Mouse (Mus musculus) hindbrain, embryonic 15.5 days (tissue): ENCODE data around the gene Ky. TPM values are rescaled to one million over a fixed set of nuclear protein-coding genes. Genes with fewer than 3 reads are reported as not detected.

ENCODE experiments used
- ATAC-seq: fragments of 200-750 bp; cut with Nextera tagmentation; 2 replicates; pipeline ENCODE4 v1.8.0; 2017; ENCODE audit warnings: low read depth, moderate number of reproducible peaks, moderate TSS enrichment; ENCODE audit not compliant: low FRiP score
- H3K27ac ChIP-seq: fragments of 300-500 bp; sonication (generic); replicated peaks from 2 replicates; pipeline ENCODE4 v1.5.1; 2015; ENCODE audit warnings: mild to moderate bottlenecking, inconsistent platforms
- H3K27me3 ChIP-seq: fragments of 300-500 bp; sonication (generic); 2 replicates; pipeline ENCODE4 v1.6.1; 2015; ENCODE audit warnings: control low read depth, inconsistent platforms
- H3K36me3 ChIP-seq: fragments of 300-500 bp; sonication (generic); 2 replicates; pipeline ENCODE4 v1.6.1; 2015; ENCODE audit warnings: control low read depth, inconsistent platforms
- H3K4me1 ChIP-seq: fragments of 300-500 bp; sonication (generic); replicated peaks from 2 replicates; pipeline ENCODE4 v1.6.1; 2015; ENCODE audit warnings: control low read depth, inconsistent platforms
- H3K4me2 ChIP-seq: fragments of 300-500 bp; sonication (generic); 2 replicates; pipeline ENCODE4 v1.6.1; 2015; ENCODE audit warnings: moderate library complexity, mild to moderate bottlenecking, inconsistent platforms
- H3K4me3 ChIP-seq: fragments of 300-500 bp; sonication (generic); 2 replicates; pipeline ENCODE4 v1.5.1; 2015; ENCODE audit warnings: mild to moderate bottlenecking, inconsistent platforms
- H3K9ac ChIP-seq: fragments of 300-500 bp; sonication (generic); 2 replicates; pipeline ENCODE4 v1.6.1; 2015; ENCODE audit warnings: inconsistent platforms
- H3K9me3 ChIP-seq: fragments of 300-500 bp; sonication (generic); 2 replicates; pipeline ENCODE4 v1.6.1; 2016; ENCODE audit warnings: control low read depth, inconsistent platforms
- WGBS: fragments of 180-500 bp; shearing (Covaris S2); methylation state at CpG from one replicate; pipeline ENCODE4 v1.1.7; 2015; 5-methylcytosine and 5-hydroxymethylcytosine counted together
- polyA plus RNA-seq: library from polyadenylated mRNA; unstranded; fragments of >200 nt; fragmentation: Nextera tagmentation; extraction: Ambion mirVana; gene quantifications from 2 replicates; pipeline ENCODE4 v1.2.1, GENCODE M21; 2015

Ky gene
- polyA plus RNA-seq: 1.2 and 1.5 TPM in 2 replicates

DNA sequence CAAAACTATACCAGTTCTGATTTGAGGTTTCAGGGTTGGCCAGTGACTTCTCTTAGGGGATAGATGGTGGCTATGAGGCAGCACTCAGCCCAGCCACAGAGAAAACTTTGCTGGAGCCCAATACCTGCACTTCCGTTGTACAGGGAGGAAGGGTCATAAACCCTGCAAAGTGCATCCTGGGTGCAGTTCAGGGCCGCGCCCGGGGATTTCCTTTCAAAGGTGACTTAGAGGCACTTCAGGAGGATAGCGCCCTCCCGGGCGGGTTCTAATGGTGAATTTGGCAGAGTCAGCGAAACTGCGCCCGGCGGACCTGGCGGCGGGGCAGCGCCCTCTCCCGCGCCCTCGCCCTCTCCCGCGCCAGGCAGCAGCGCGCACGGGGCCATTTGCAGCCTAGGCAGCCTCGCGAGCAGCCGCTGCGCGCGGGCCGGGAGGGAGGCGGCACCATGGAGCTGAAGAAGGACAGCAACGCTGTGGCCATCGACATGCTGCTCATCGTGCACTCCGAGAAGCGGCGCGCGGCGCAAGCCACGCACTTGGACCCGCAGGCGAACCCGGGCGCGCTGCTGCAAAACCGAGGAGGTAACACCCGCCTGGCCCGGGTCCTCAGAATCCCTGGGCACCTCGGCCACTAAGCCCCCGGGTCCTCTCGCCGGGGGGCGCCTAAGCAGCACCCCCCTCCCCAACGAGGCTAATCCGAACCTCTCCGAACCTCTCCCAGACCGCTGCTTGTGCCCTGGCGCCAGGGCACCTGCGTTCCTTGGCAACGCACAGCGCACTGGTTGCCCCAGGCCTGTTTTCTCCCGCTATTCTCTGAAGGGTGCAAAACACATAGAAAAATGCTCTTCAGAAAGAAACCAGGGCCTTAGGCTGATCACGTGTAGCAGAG is at the start of gene Ky:
Gene Ky, plus strand, starts transcription at position 51 of the 886 bp plus-strand sequence.
- Histone ChIP-seq H3K27ac (0 out of 2 replicates have a peak within 1 kb of the TSS, but pooled peaks have one; percentile 3), H3K4me3 (peak within 1 kb of the TSS; percentile 44), H3K9ac (peak within 1 kb of the TSS; percentile 44), H3K27me3 (peaks cover 19% of the 10 kb centered on the region; the same call in 1 of the 2 replicates), H3K36me3 (no peaks in the 10 kb centered on the region), H3K9me3 (no peaks in the 10 kb centered on the region), H3K4me2 (peak within 1 kb of the TSS; percentile 92), H3K4me1 (peaks cover 12% of the 10 kb centered on the region)
- 3% methylated on average over 62 of the region's 63 CpGs for WGBS
- ATAC-seq: peak; percentile 84

DNA sequence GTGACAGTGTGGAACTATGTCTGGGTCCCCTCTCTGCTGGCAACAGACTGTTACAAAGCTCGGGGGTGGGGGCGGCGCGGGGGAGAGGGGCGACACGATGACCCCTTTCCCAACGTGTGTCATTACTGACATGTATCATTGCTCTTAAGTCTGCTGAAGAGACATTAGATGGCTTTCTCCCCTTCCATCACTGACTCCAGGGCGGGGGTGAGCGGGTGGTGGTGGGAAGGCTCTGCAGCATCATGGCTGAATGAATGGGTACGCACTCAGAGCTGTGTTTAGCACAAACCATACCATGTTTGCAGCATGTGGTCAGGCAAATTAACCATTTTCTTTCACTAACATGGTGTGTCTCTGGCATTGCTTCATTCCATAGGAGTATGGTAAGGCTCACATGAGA is 43.3 kb upstream of the Ky start:
- H3K27ac ChIP-seq: no peak overlapping the region
- H3K9me3 ChIP-seq: no peaks in the 10 kb centered on the region
- H3K36me3 ChIP-seq: no peaks in the 10 kb centered on the region
- no peak for ATAC-seq
- no peaks in the 10 kb centered on the region for H3K27me3 ChIP-seq
- no peak overlapping the region for H3K9ac ChIP-seq
- H3K4me3 ChIP-seq: no peak overlapping the region
- no peak overlapping the region for H3K4me2 ChIP-seq
- no peaks in the 10 kb centered on the region for H3K4me1 ChIP-seq
- WGBS: 91% methylated on average over 10 of the region's 10 CpGs

GRCm38 (mm10) chr9:102465044-102465443 is 40.5 kb upstream of the Ky start:
- no peaks in the 10 kb centered on the region for H3K36me3 ChIP-seq
- no peak overlapping the region for H3K9ac ChIP-seq
- H3K4me1 ChIP-seq: no peaks in the 10 kb centered on the region
- H3K27me3 ChIP-seq: no peaks in the 10 kb centered on the region
- H3K9me3 ChIP-seq: no peaks in the 10 kb centered on the region
- H3K4me3 ChIP-seq: no peak overlapping the region
- H3K27ac ChIP-seq: no peak overlapping the region
- H3K4me2 ChIP-seq: no peak overlapping the region
- 87% methylated on average over 3 of the region's 3 CpGs for WGBS
- ATAC-seq: no peak

DNA sequence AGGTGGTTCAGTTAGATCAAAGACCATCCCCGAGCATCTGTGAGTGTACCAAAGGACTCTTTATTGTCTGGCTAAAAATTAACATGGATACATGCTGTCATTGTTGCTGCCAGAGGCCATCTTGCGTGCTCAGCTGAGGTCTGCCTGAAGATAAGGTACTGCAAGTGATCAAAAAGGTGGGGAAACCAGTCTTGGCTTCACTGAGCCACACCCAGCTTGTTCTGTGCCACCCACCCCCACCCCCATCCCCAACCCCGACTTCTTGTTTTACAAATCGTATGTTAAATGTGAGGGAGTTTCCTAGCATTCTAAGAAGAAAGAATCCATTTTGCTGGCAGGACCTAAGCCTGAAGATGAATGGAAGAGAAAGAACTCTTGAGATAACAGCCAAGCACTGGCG is 39.8 kb upstream of the Ky start:
- no peak overlapping the region for H3K4me2 ChIP-seq
- ATAC-seq: no peak
- H3K9ac ChIP-seq: no peak overlapping the region
- H3K4me1 ChIP-seq: no peaks in the 10 kb centered on the region
- no peaks in the 10 kb centered on the region for H3K36me3 ChIP-seq
- no peaks in the 10 kb centered on the region for H3K27me3 ChIP-seq
- H3K9me3 ChIP-seq: no peaks in the 10 kb centered on the region
- no peak overlapping the region for H3K27ac ChIP-seq
- H3K4me3 ChIP-seq: no peak overlapping the region
- 80% methylated on average over 5 of the region's 5 CpGs for WGBS

GRCm38 (mm10) chr9:102470076-102470819 is 35.3 kb upstream of the Ky start:
- Histone ChIP-seq H3K27ac (no peak overlapping the region), H3K4me1 (no peaks in the 10 kb centered on the region), H3K4me3 (no peak overlapping the region), H3K9ac (no peak overlapping the region), H3K4me2 (no peak overlapping the region), H3K9me3 (no peaks in the 10 kb centered on the region), H3K36me3 (no peaks in the 10 kb centered on the region), H3K27me3 (no peaks in the 10 kb centered on the region)
- ATAC-seq: no peak
- 95% methylated on average over 2 of the region's 2 CpGs for WGBS

- Histone ChIP-seq H3K9ac (no peak overlapping the region), H3K27ac (no peak overlapping the region), H3K36me3 (no peaks in the 10 kb centered on the region), H3K27me3 (no peaks in the 10 kb centered on the region), H3K4me2 (no peak overlapping the region), H3K4me3 (no peak overlapping the region), H3K9me3 (no peaks in the 10 kb centered on the region), H3K4me1 (no peaks in the 10 kb centered on the region)
- ATAC-seq: no peak
- WGBS: 83% methylated on average over 6 of the region's 6 CpGs
Measured at GRCm38 (mm10) chr9:102477767-102478450, 27.6 kb upstream of the Ky start.

DNA sequence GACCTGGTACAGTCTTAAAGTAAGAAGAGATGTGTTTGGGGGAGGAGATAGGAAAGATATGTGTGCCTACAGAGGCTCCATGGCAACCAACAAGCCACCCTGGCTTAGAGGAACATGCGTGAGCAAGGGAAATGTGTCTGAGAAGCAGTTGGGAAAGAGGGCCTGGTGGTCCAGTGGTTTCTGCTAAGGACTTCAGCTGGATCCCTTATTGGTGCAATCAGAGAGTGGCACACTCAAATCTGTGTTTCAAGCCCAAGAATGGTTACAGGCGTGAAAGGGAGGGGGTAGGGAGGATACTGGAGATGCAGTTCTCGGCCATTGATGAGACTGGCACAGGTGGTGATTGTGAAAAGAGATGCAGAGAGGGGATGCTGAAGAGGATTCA is 27.1 kb upstream of the Ky start:
- WGBS: 87% methylated on average over 3 of the region's 3 CpGs
- no peak for ATAC-seq
- no peak overlapping the region for H3K9ac ChIP-seq
- H3K4me1 ChIP-seq: no peaks in the 10 kb centered on the region
- no peaks in the 10 kb centered on the region for H3K9me3 ChIP-seq
- no peak overlapping the region for H3K4me2 ChIP-seq
- no peak overlapping the region for H3K4me3 ChIP-seq
- no peaks in the 10 kb centered on the region for H3K27me3 ChIP-seq
- H3K27ac ChIP-seq: no peak overlapping the region
- H3K36me3 ChIP-seq: no peaks in the 10 kb centered on the region

GRCm38 (mm10) chr9:102479022-102479421 is 26.5 kb upstream of the Ky start:
- Histone ChIP-seq H3K36me3 (no peaks in the 10 kb centered on the region), H3K9me3 (no peaks in the 10 kb centered on the region), H3K4me3 (no peak overlapping the region), H3K27me3 (no peaks in the 10 kb centered on the region), H3K9ac (no peak overlapping the region), H3K4me1 (no peaks in the 10 kb centered on the region), H3K4me2 (no peak overlapping the region), H3K27ac (no peak overlapping the region)
- 47% methylated on average over 9 of the region's 9 CpGs for WGBS
- no peak for ATAC-seq

DNA sequence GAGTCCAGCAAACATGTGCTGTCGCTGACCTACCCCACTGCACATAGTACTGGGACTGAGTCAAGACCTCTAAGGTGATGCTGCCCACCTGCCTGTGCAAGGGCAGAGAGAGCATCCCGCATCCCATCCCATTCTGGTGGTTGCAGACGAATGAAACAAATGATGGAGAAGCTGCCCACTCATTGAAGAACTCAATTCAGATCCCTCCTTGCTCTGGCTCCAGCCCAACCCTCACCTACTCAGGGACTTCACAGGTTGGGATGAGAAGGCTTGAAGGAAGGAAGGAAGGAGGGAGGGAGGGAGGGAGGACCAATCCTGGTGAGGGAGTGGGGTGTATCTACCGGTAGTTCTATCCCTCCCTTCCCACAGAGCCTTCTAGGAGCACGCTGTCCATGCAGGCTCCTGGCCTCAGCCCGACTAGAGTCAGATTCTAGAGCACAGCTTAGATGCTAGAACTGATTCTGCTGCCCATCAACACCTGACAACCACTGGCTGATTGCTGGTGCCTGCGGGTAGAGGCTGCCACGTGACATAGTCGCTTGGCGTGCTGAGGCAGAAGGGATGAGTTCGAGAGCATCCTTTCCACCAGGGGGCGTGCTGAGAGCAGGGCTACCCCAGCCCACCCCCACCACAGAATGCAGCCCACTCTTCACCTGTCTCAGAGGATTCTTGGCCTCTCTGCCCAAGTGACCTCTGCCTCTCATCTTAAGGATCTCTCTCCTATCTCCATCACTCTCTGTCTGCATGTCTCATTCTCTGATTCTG is 13.3 kb upstream of the Ky start:
- Histone ChIP-seq H3K27me3 (no peaks in the 10 kb centered on the region), H3K4me2 (no peak overlapping the region), H3K27ac (no peak overlapping the region), H3K4me3 (no peak overlapping the region), H3K36me3 (no peaks in the 10 kb centered on the region), H3K9ac (no peak overlapping the region), H3K9me3 (no peaks in the 10 kb centered on the region), H3K4me1 (no peaks in the 10 kb centered on the region)
- 0 out of 2 replicates have a peak, but pooled peaks have one; percentile 23 for ATAC-seq
- 44% methylated on average over 12 of the region's 12 CpGs for WGBS

DNA sequence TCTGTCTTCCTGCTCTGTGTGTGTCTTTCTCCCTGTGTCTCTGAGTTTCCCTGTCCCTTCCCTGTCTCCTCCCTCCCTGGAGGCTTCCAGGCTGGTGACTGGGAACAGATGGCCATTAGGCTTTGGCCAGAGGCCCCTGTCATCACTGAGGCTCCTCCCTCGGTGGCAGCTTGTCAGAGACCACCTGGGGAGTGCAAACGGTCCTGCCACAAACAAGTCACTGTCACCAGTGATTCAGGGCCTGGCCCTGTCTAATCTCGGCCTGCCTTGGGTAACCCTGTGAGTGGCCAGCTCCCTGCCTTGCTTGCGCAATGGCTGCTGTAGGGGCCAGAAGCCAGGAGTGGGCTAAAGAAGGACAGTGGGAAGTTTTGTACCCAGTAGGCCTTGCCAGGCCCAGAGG is 12.5 kb upstream of the Ky start:
- Histone ChIP-seq H3K36me3 (no peaks in the 10 kb centered on the region), H3K4me2 (no peak overlapping the region), H3K4me3 (no peak overlapping the region), H3K27me3 (no peaks in the 10 kb centered on the region), H3K27ac (no peak overlapping the region), H3K4me1 (no peaks in the 10 kb centered on the region), H3K9ac (no peak overlapping the region), H3K9me3 (no peaks in the 10 kb centered on the region)
- 27% methylated on average over 4 of the region's 4 CpGs for WGBS
- ATAC-seq: no peak

DNA sequence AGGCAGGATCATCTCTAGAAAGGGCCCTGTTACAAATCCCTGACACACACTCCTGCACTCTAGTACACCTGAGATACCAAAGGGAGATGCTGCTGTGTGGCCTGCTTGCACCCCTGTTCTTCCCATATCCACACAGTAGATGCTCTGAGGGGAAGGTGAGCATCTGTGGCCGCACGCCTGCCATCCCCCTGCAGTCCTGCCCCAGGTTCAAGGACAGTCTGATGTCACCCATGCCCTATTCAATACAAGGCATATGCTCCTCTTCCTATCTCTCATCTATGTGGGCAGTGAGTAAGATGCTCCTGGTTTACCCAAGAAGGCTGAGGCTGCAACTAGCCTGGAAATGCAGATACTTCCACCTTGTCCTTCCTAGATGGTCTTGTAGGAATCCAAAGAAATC is 11.6 kb upstream of the Ky start:
- H3K27ac ChIP-seq: no peak overlapping the region
- no peaks in the 10 kb centered on the region for H3K36me3 ChIP-seq
- 96% methylated on average over 2 of the region's 2 CpGs for WGBS
- H3K27me3 ChIP-seq: no peaks in the 10 kb centered on the region
- H3K4me1 ChIP-seq: no peaks in the 10 kb centered on the region
- no peak for ATAC-seq
- H3K4me3 ChIP-seq: no peak overlapping the region
- H3K9ac ChIP-seq: no peak overlapping the region
- no peak overlapping the region for H3K4me2 ChIP-seq
- H3K9me3 ChIP-seq: no peaks in the 10 kb centered on the region
